Mouse (Mus musculus): Measurements from ENCODE around the gene Gm5475. TPM values are rescaled to one million over a fixed set of nuclear protein-coding genes. Genes with fewer than 3 reads are reported as not detected.

The Gm5475 gene
- polyA plus RNA-seq, 1 experiment from 2014 or later = 0.19 TPM

DNA sequence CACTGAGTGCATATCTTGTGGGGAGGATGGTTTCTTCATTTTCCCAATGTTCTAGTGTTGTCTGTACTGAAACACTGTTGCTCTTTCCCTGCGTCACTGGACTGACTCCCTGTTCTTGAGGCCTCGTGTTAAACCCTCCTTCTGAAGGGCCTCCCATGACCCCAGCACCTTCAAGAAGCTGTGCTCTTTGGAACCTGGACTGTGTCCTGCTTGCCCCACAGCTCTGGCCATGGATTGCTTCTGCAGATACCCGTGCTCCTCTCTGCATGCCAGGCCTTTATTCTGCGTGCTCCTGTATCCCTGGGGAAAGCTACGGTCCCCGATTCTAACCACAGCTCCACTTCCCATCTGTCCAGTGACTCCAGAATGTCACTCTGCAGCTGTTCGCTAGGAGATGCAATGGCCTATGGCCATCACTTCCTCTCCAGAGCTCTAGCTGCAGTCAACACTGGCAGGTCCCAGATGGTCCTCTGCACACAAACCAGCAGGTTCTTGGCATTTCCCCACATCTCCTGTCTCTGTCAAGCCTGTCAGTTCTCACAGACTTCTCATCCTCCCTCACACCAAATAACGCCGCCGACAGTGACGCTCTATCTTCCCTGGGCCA, 8.1 kb downstream of the Gm5475 start:
- peak overlapping the region; percentile 39; the same call in 1 of the 2 replicates for H3K27ac ChIP-seq (replicated peaks)
- peak; percentile 48; the same call in 1 of the 2 replicates for ATAC-seq (ENCODE audit: low FRiP score, low read depth)
- no peaks in the 10 kb centered on the region for H3K9me3 ChIP-seq
- no peak overlapping the region for H3K4me3 ChIP-seq
- no peaks in the 10 kb centered on the region for H3K36me3 ChIP-seq
- H3K4me2 ChIP-seq = no peak overlapping the region
- no peak overlapping the region for H3K9ac ChIP-seq
- WGBS = 60% methylated on average over 11 of the region's 11 CpGs
- H3K27me3 ChIP-seq = peaks cover 12% of the 10 kb centered on the region
- no peaks in the 10 kb centered on the region for H3K4me1 ChIP-seq (replicated peaks)

DNA sequence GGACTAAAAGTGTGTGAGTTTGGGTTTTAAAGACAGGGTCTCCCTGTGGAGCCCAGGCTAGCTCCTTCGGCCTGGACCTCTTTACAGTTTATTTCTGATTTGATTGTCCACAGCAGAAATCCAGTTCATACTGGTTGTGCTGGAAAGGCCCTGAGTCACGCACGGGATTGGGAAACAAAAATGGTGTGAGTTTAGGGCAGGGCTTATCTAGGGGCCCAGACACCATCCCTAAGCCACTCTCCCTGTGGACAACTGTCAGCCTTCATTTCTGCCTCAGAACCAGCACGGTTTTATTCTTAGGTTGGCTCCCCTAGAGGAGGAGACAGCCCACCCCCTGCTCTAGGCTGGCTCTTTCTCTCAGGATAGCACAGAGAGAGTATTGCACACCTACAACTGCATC, 11.3 kb downstream of the Gm5475 start:
- H3K4me3 ChIP-seq = no peak overlapping the region
- no peaks in the 10 kb centered on the region for H3K4me1 ChIP-seq (replicated peaks)
- no peak overlapping the region for H3K27ac ChIP-seq (replicated peaks)
- WGBS = 76% methylated on average over 4 of the region's 4 CpGs
- no peaks in the 10 kb centered on the region for H3K9me3 ChIP-seq
- no peaks in the 10 kb centered on the region for H3K27me3 ChIP-seq
- no peak overlapping the region for H3K4me2 ChIP-seq
- H3K9ac ChIP-seq = no peak overlapping the region
- H3K36me3 ChIP-seq = no peaks in the 10 kb centered on the region
- no peak for ATAC-seq (ENCODE audit: low FRiP score, low read depth)

DNA sequence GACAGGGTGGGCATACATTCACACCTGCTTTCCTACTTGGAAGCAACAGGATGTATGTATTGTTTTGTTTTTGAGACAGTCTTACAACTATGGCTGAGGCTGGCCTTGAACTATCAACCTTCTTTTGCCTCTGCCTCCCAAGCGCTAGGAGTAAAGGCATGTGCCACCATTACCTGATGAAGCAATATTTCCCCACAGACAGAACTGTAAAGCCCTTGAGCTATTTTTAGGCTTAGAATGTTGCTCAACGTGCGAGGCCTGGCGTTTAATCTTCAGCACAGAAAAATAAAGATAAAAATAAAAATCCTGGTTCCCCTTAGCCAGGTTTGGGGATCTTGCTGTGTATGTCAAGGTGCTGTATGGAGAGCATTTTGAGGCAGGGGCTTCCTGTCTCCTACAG, 14.2 kb downstream of the Gm5475 start:
- WGBS = 88% methylated on average over 4 of the region's 4 CpGs
- ATAC-seq (ENCODE audit: low FRiP score, low read depth) = no peak

DNA sequence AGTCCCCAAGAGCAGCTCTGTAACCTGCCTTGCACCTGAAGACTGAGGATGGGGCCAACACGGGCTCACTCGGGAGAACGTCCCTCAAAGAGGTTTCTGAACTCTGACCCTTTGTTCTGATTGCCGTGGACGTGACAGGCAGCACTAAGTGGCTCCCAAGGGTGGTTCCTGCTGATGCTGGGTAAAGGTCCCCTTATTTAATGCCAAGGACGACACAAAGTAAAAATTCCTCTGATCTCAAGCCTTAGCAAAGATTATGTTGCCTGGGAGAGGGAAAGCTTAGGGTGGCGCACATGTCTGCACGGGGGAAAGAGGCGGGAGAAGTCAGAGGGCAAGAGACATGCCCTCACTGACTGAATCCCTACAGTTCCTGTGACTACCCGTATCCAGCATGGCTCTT, 14.6 kb downstream of the Gm5475 start:
- no peaks in the 10 kb centered on the region for H3K9me3 ChIP-seq
- no peak for ATAC-seq (ENCODE audit: low FRiP score, low read depth)
- no peak overlapping the region for H3K4me2 ChIP-seq
- no peak overlapping the region for H3K4me3 ChIP-seq
- H3K9ac ChIP-seq = no peak overlapping the region
- no peaks in the 10 kb centered on the region for H3K36me3 ChIP-seq
- 68% methylated on average over 10 of the region's 10 CpGs for WGBS
- H3K27ac ChIP-seq (replicated peaks) = no peak overlapping the region
- no peaks in the 10 kb centered on the region for H3K4me1 ChIP-seq (replicated peaks)
- no peaks in the 10 kb centered on the region for H3K27me3 ChIP-seq

More for the DNA sequence above, 14.2 kb downstream of the Gm5475 start:
- Histone ChIP-seq H3K9ac (no peak overlapping the region), H3K4me2 (no peak overlapping the region), H3K27me3 (no peaks in the 10 kb centered on the region), H3K36me3 (no peaks in the 10 kb centered on the region), H3K4me1 (replicated peaks) (no peaks in the 10 kb centered on the region), H3K27ac (replicated peaks) (no peak overlapping the region), H3K4me3 (no peak overlapping the region), H3K9me3 (no peaks in the 10 kb centered on the region)

DNA sequence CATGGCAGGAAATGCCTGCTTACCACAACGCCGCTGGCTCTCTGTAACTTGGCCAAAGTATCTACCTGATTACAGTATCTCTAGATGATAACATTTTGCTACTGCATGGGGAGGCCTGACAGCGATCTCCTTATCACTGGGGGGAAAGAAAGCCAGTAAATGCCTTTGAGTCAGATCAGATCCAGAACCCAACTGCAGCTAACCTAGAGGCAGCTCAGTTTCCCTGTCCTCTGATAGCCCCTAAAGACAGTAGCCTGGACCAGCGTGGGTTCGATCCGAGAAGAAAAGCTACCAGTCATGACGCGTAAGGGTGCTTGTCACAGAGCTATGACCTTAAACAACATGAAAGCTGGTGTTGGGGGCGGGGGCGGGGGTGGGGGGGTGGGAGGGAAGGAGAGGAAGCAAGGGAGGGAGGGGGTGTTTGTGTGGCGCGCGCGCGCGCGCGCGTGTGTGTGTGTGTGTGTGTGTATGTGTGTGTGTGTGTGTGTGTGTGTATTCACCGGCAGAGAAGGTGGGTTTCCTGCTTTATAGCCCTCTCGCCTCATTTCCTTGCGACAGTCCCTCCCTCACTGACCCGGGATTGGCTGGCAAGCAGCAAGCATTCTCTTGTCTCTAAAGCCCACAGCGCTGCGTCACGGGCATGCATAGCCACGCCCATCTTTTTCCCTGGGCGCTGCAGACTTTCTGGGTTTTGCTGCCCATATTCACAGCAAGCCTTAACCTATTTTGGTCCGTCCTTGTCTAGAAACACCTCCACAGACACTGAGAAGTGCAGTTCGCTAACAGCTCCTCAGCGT, 21.4 kb downstream of the Gm5475 start:
- peak overlapping the region; percentile 35 for H3K4me3 ChIP-seq
- H3K27ac ChIP-seq (replicated peaks) = peak overlapping the region; percentile 84
- H3K9me3 ChIP-seq = no peaks in the 10 kb centered on the region
- no peaks in the 10 kb centered on the region for H3K27me3 ChIP-seq
- H3K4me1 ChIP-seq (replicated peaks) = peaks cover 13% of the 10 kb centered on the region
- WGBS = 7% methylated on average over 20 of the region's 31 CpGs
- peak overlapping the region; percentile 60 for H3K4me2 ChIP-seq
- peak; percentile 98 for ATAC-seq (ENCODE audit: low FRiP score, low read depth)
- peak overlapping the region; percentile 37 for H3K9ac ChIP-seq
- no peaks in the 10 kb centered on the region for H3K36me3 ChIP-seq

DNA sequence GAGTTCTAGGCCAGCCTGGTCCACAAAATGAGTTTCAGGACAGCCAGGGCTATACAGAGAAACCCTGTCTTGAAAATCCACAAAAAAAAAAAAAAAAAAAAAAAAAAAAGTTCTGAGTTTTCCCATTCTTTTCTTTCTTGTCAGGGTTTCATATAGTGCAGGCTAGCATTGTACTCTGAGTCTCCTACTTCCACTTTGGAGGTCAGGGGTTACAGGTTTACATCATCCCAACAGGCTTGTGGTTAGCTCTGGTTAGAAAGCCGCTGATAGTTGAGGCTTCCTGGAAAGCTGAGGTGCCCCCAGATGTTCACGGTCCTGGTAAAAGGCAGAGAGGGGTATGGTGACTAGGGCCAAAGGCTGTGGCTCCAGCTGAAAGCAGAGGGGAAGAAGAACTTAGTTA, 24.9 kb downstream of the Gm5475 start:
- no peak overlapping the region for H3K9ac ChIP-seq
- peaks cover 13% of the 10 kb centered on the region for H3K4me1 ChIP-seq (replicated peaks)
- H3K27me3 ChIP-seq = no peaks in the 10 kb centered on the region
- H3K4me2 ChIP-seq = no peak overlapping the region
- WGBS = 97% methylated on average over 2 of the region's 2 CpGs
- no peak overlapping the region for H3K27ac ChIP-seq (replicated peaks)
- H3K9me3 ChIP-seq = no peaks in the 10 kb centered on the region
- ATAC-seq (ENCODE audit: low FRiP score, low read depth) = no peak
- H3K36me3 ChIP-seq = no peaks in the 10 kb centered on the region
- no peak overlapping the region for H3K4me3 ChIP-seq

DNA sequence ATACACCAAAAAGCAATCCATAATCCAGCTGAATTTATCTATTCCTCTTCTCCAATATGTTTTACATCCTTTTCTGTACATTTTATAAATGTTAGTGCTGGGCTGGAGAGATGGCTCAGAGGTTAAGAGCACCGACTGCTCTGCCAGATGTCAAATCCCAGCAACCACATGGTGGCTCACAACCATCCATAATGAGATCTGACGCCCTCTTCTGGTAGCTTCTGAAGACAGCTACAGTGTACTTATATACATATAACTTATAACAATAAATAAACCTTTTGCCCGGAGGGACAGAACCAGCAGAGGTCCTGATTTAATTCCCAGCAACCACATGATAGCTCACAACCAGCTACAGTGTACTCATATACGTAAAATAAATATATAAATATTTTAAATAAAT, 26.6 kb downstream of the Gm5475 start:
- H3K4me1 ChIP-seq (replicated peaks) = peaks cover 10% of the 10 kb centered on the region
- no peak overlapping the region for H3K9ac ChIP-seq
- WGBS = 72% methylated on average over 4 of the region's 4 CpGs
- no peaks in the 10 kb centered on the region for H3K27me3 ChIP-seq
- no peak for ATAC-seq (ENCODE audit: low FRiP score, low read depth)
- no peak overlapping the region for H3K4me2 ChIP-seq
- no peak overlapping the region for H3K4me3 ChIP-seq
- no peak overlapping the region for H3K27ac ChIP-seq (replicated peaks)
- no peaks in the 10 kb centered on the region for H3K9me3 ChIP-seq
- H3K36me3 ChIP-seq = no peaks in the 10 kb centered on the region

DNA sequence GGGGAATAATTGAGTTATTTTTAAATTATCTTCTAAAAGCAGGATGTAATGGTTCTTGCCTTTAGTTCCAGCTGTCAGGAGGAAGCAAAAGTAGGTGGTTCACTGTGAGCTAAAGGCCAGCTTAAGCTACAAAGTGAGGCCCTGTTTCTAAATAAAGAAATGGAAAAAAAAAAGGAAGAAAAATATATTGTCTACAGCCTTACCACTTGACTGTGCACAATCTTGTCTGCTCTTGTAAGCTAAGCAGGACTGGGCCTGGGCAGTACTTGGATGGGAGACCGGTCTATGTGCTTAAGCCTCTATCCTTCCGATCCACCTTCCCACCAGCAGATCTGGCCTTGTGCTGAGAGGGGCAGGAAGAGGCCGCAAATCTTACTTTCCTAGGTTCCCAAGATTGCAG, 27.5 kb downstream of the Gm5475 start:
- no peaks in the 10 kb centered on the region for H3K9me3 ChIP-seq
- H3K4me3 ChIP-seq = no peak overlapping the region
- 86% methylated on average over 3 of the region's 3 CpGs for WGBS
- H3K36me3 ChIP-seq = no peaks in the 10 kb centered on the region
- peaks cover 1% of the 10 kb centered on the region; the same call in 1 of the 2 replicates for H3K4me1 ChIP-seq (replicated peaks)
- no peak overlapping the region for H3K9ac ChIP-seq
- H3K4me2 ChIP-seq = no peak overlapping the region
- ATAC-seq (ENCODE audit: low FRiP score, low read depth) = no peak
- no peaks in the 10 kb centered on the region for H3K27me3 ChIP-seq
- no peak overlapping the region for H3K27ac ChIP-seq (replicated peaks)

DNA sequence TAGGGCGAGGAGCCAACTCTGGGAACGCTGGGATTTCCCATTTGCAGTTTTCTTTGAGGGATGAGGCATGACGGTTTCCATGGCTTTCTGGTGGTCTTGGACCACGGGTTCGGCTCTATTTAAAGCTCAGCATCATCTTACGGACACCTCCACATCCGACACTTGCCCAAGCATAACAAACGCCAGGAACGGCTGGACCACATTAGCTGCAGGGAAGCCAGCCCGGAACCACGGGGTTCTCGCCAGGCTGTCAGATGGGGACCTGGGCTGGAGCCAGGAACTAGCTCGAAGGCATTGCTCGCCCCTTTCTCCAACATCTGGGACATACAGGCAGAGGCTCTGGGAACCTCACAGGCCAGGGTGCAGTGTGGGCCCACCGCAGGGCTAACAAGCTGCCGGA, 29.3 kb downstream of the Gm5475 start:
- no peaks in the 10 kb centered on the region for H3K27me3 ChIP-seq
- ATAC-seq (ENCODE audit: low FRiP score, low read depth) = no peak
- H3K4me3 ChIP-seq = no peak overlapping the region
- H3K36me3 ChIP-seq = no peaks in the 10 kb centered on the region
- WGBS = 55% methylated on average over 16 of the region's 16 CpGs
- H3K4me2 ChIP-seq = no peak overlapping the region
- no peaks in the 10 kb centered on the region for H3K4me1 ChIP-seq (replicated peaks)
- H3K9me3 ChIP-seq = no peaks in the 10 kb centered on the region
- no peak overlapping the region for H3K9ac ChIP-seq
- no peak overlapping the region for H3K27ac ChIP-seq (replicated peaks)

DNA sequence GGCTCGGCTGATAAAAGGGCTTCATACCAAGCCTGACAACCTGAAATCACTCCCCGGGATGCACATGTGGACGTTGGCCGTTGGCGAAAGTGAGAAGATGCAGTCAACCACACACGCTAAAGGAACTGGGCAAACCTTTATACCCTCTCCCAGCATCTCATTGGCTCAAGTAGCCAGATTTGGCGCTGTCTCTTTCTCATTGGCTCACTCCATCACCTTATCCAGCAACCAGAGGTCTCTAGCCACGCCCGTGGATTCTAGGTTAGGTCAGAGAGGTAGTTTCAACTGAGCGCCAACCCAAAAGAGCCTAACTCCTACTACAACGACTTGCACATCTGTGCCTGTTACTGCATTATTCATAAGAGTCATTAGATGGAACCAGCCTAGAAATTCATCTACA, 30.5 kb downstream of the Gm5475 start:
- no peak overlapping the region for H3K27ac ChIP-seq (replicated peaks)
- no peak overlapping the region for H3K9ac ChIP-seq
- H3K27me3 ChIP-seq = no peaks in the 10 kb centered on the region
- WGBS = 78% methylated on average over 11 of the region's 11 CpGs
- H3K4me2 ChIP-seq = no peak overlapping the region
- no peaks in the 10 kb centered on the region; the same call in 1 of the 2 replicates for H3K4me1 ChIP-seq (replicated peaks)
- no peaks in the 10 kb centered on the region for H3K9me3 ChIP-seq
- no peak for ATAC-seq (ENCODE audit: low FRiP score, low read depth)
- H3K4me3 ChIP-seq = no peak overlapping the region
- H3K36me3 ChIP-seq = no peaks in the 10 kb centered on the region

DNA sequence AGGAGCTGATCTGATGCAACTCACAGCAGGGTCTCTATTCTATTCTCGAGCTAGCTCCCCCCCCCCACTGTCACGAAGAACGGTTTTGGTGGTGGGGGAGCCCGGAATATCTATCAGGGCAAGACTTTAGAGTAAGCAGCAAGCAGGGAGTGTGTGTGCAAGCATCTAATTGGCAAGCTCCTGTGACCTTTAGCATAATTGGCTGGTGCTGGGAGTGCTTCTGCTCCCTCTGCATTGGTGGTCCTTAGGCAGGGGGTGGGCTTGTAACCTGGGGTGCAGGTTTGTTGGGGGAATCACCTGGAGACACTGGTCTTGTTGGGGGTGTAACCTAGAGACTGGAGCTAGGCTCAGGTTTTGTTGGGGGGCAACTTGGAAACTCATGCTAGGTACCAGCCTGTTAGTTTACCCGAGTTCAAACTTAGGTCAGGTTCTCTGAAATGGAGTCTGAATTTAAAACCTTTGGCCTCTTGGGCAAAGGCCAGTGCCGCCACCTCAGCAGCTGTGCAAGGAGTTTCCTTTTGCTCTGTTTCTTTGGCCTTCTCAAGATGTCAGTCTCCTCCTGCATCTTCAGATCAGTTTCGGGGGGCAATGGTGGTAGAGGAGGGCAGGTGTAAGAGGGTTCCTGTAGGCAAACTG, 34.5 kb downstream of the Gm5475 start:
- no peaks in the 10 kb centered on the region for H3K9me3 ChIP-seq
- H3K4me1 ChIP-seq (replicated peaks) = no peaks in the 10 kb centered on the region; the same call in 1 of the 2 replicates
- no peak overlapping the region for H3K4me3 ChIP-seq
- H3K36me3 ChIP-seq = no peaks in the 10 kb centered on the region
- WGBS = 63% methylated on average over 7 of the region's 7 CpGs
- no peak for ATAC-seq (ENCODE audit: low FRiP score, low read depth)
- H3K27me3 ChIP-seq = no peaks in the 10 kb centered on the region
- no peak overlapping the region for H3K9ac ChIP-seq
- no peak overlapping the region for H3K4me2 ChIP-seq
- H3K27ac ChIP-seq (replicated peaks) = no peak overlapping the region

DNA sequence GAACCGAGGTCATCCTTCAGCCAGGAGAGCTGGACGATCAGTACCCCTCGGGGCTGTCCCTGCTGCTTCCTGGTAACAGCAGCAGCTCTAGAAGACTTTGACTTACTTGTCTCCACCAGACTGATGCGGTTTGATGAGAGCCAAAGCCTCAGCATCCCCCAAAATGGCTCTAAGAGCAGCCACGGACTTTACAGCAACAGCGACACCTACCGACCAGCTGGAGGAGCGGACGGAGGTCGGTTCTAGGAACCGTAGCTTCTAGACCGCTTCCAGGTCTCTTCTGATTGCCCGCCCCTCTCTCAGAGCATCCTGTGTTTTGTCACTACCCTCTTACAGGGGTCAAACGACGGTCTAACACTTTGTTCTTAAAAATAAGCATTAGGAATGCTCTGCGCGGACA, 35.4 kb downstream of the Gm5475 start:
- H3K4me3 ChIP-seq = no peak overlapping the region
- no peaks in the 10 kb centered on the region; the same call in 1 of the 2 replicates for H3K4me1 ChIP-seq (replicated peaks)
- H3K36me3 ChIP-seq = no peaks in the 10 kb centered on the region
- H3K4me2 ChIP-seq = peak overlapping the region; percentile 26
- H3K9me3 ChIP-seq = no peaks in the 10 kb centered on the region
- H3K9ac ChIP-seq = no peak overlapping the region
- WGBS = 8% methylated on average over 17 of the region's 17 CpGs
- ATAC-seq (ENCODE audit: low FRiP score, low read depth) = no peak
- H3K27ac ChIP-seq (replicated peaks) = no peak overlapping the region
- H3K27me3 ChIP-seq = no peaks in the 10 kb centered on the region
